Mouse (Mus musculus) kidney, postnatal 0 days (tissue): ENCODE data around the gene Rsu1. TPM values are rescaled to one million over a fixed set of nuclear protein-coding genes. Genes with fewer than 3 reads are reported as not detected.
"Not testable (repeated sequence)": the region's sequence is repeated elsewhere in the genome, so short reads cannot be mapped to it uniquely, and the experiment has no call there.

ENCODE experiments used
- ATAC-seq: fragments of 200-750 bp; cut with Nextera tagmentation; replicated peaks from 2 replicates; pipeline ENCODE4 v1.8.0; 2017; ENCODE audit warnings: low read depth, moderate number of reproducible peaks, moderate TSS enrichment, moderate library complexity; ENCODE audit not compliant: low FRiP score
- DNase-seq: peaks from one replicate; pipeline ENCODE4 v3.0.0-alpha.2; 2016; ENCODE audit warnings: low spot score
- H3K27ac ChIP-seq: fragments of 300-500 bp; sonication (generic); 2 replicates; pipeline ENCODE4 v1.5.1; 2014; ENCODE audit warnings: mild to moderate bottlenecking
- H3K27me3 ChIP-seq: fragments of 300-500 bp; sonication (generic); 2 replicates; pipeline ENCODE4 v1.6.1; 2014; ENCODE audit warnings: low read length, mixed read lengths; ENCODE audit not compliant: insufficient read depth
- H3K36me3 ChIP-seq: fragments of 300-500 bp; sonication (generic); 2 replicates; pipeline ENCODE4 v1.6.1; 2014; ENCODE audit warnings: low read length, mixed read lengths; ENCODE audit not compliant: insufficient read depth
- H3K4me1 ChIP-seq: fragments of 300-500 bp; sonication (generic); replicated peaks from 2 replicates; pipeline ENCODE4 v1.6.1; 2014; ENCODE audit warnings: antibody characterized with exemption, low read length, mixed read lengths; ENCODE audit not compliant: insufficient read depth
- H3K4me2 ChIP-seq: fragments of 300-500 bp; sonication (generic); 2 replicates; pipeline ENCODE4 v1.6.1; 2014; ENCODE audit warnings: mild to moderate bottlenecking, low read length, moderate library complexity, mixed read lengths
- H3K4me3 ChIP-seq: fragments of 300-500 bp; sonication (generic); replicated peaks from 2 replicates; pipeline ENCODE4 v1.5.1; 2014; ENCODE audit warnings: low read depth, low read length
- H3K9ac ChIP-seq: fragments of 300-500 bp; sonication (generic); 2 replicates; pipeline ENCODE4 v1.6.1; 2014; ENCODE audit warnings: low read depth, low read length
- H3K9me3 ChIP-seq: fragments of 300-500 bp; sonication (generic); replicated peaks from 2 replicates; pipeline ENCODE4 v1.6.1; 2016; ENCODE audit warnings: low read length, inconsistent platforms, mixed read lengths
- CTCF ChIP-seq: IDR thresholded peaks from 2 replicates; pipeline ENCODE4 v1.5.1; 2016; ENCODE audit warnings: antibody characterized with exemption, low read depth, mild to moderate bottlenecking, moderate library complexity
- WGBS: fragments of 180-500 bp; shearing (Covaris S2); extraction: QIAGEN DNeasy Blood & Tissue Kit; methylation state at CpG from one replicate; pipeline ENCODE4 v1.1.7; 2014; 5-methylcytosine and 5-hydroxymethylcytosine counted together
- polyA plus RNA-seq: library from polyadenylated mRNA; unstranded; fragments of >200 nt; fragmentation: Nextera tagmentation; extraction: Ambion mirVana; gene quantifications from 2 replicates; pipeline ENCODE4 v1.2.1, GENCODE M21; 2015

Gene Rsu1
- polyA plus RNA-seq, 1 experiment from 2014 or later: 151 TPM

DNA sequence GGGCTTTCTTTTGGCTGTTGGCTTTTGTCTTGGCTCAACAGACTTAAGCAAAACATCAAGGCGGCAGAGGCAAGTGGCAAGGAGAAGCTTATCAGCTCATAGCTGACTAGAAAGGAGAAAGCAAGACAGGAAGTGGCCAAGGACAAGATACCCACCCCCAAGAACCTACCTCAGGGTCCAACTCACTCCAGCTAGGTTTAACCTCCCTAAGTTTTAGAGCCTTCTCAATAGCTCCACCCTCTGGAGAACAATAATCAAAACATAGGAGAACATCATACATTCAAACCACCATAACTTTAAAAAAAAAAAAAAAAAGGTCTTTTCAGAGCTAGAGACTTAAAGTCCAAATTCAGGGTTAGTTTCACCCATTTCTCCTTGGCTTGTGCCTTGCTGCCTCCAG is 79.1 kb downstream of the Rsu1 start:
- no peak for TF ChIP-seq CTCF
- H3K27ac ChIP-seq: no peak overlapping the region
- H3K4me2 ChIP-seq: no peak overlapping the region
- no peaks in the 10 kb centered on the region for H3K27me3 ChIP-seq
- no peaks in the 10 kb centered on the region for H3K9me3 ChIP-seq
- 83% methylated on average over 1 of the region's 1 CpGs for WGBS
- H3K36me3 ChIP-seq: no peaks in the 10 kb centered on the region
- no peak for ATAC-seq
- no peak overlapping the region for H3K4me3 ChIP-seq
- H3K9ac ChIP-seq: no peak overlapping the region
- DNase-seq: no peak
- H3K4me1 ChIP-seq: no peaks in the 10 kb centered on the region

DNA sequence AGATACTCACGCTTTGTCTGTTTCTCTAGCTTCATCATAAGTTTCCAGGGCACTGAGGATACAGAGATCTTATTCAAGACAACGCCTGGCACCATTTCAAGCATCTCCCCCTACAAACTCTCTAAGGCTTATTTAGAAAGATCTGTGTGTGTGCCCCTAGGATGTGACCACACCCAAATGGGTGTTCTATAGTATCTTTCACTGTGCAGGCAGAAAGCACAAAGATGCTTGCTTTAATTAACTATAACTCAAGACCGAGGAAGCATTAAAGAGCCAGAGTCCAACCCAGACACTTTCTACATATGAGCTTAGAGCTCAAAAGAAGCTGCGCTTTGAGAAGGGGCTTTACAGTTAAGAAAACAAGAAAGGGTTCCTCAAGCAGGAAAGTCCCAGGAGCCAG is 80.4 kb downstream of the Rsu1 start:
- WGBS: 86% methylated on average over 4 of the region's 4 CpGs
- no peaks in the 10 kb centered on the region for H3K36me3 ChIP-seq
- no peak overlapping the region for H3K4me2 ChIP-seq
- ATAC-seq (no peak), DNase-seq (no peak)
- no peak overlapping the region for H3K27ac ChIP-seq
- no peak overlapping the region for H3K4me3 ChIP-seq
- no peak for TF ChIP-seq CTCF
- H3K9me3 ChIP-seq: no peaks in the 10 kb centered on the region
- H3K27me3 ChIP-seq: no peaks in the 10 kb centered on the region
- H3K9ac ChIP-seq: no peak overlapping the region
- no peaks in the 10 kb centered on the region for H3K4me1 ChIP-seq

DNA sequence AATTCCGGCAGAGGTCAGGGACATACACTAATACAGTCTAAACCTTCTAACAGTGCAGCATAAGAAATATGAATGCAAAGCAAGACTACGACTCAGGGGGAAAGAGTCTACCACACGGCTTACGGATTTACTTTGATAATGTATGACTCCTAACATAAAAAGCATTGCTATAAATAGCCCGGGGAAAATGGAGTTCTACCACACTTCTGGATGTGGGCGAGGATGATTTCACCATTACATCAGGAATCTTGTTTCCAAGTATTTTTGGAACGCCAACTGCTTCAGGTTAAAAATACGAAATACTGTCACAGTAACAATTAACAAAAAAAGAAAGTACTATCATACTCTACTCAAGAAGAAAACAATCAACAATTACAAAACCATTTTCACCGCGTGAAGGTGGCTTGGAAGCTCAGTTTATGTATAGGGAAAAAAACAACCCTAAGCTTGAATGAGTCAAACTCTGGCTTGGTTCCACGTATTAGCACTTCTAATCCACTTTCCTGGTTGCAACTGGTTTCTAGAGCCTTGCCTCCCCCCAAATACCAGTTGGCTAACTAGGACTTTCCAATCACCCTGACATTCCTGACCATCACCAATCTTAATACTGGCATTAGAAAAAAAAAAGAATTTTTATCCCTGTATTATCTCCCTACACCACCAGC is 82.3 kb downstream of the Rsu1 start:
- no peaks in the 10 kb centered on the region for H3K9me3 ChIP-seq
- 90% methylated on average over 11 of the region's 11 CpGs for WGBS

DNA sequence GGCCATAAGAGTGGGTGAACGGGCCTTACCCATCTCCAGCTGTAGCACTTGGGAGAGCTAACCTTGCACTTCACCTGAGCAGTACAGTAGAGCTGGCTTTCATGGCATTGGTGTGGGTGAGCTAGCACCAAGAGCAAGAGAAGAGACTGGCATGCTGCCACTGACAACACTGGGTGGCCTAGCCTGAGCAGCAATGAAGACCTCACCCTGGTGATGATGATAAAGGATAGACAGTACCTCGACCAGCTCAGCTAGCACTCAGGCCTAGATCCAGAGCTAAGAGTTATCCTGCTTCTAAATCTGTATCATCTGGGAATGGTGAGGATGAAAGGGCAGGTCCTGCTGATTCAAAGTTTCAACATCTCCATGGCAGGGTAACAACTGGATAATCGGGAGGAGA is 88.1 kb downstream of the Rsu1 start:
- H3K36me3 ChIP-seq: no peaks in the 10 kb centered on the region
- H3K27ac ChIP-seq: no peak overlapping the region
- 94% methylated on average over 3 of the region's 3 CpGs for WGBS
- no peak; the same call in 1 of the 2 replicates for ATAC-seq
- no peak overlapping the region for H3K9ac ChIP-seq
- H3K27me3 ChIP-seq: no peaks in the 10 kb centered on the region
- H3K4me1 ChIP-seq: no peaks in the 10 kb centered on the region
- no peak overlapping the region for H3K4me3 ChIP-seq
- no peak for TF ChIP-seq CTCF
- H3K9me3 ChIP-seq: no peaks in the 10 kb centered on the region
- H3K4me2 ChIP-seq: no peak overlapping the region
- no peak for DNase-seq

More for the DNA sequence above, 82.3 kb downstream of the Rsu1 start:
- H3K36me3 ChIP-seq: no peaks in the 10 kb centered on the region
- DNase-seq (no peak), ATAC-seq (no peak)
- no peaks in the 10 kb centered on the region for H3K4me1 ChIP-seq
- H3K27me3 ChIP-seq: no peaks in the 10 kb centered on the region
- no peak for TF ChIP-seq CTCF
- no peak overlapping the region for H3K4me2 ChIP-seq
- H3K4me3 ChIP-seq: no peak overlapping the region
- H3K9ac ChIP-seq: no peak overlapping the region
- no peak overlapping the region for H3K27ac ChIP-seq

DNA sequence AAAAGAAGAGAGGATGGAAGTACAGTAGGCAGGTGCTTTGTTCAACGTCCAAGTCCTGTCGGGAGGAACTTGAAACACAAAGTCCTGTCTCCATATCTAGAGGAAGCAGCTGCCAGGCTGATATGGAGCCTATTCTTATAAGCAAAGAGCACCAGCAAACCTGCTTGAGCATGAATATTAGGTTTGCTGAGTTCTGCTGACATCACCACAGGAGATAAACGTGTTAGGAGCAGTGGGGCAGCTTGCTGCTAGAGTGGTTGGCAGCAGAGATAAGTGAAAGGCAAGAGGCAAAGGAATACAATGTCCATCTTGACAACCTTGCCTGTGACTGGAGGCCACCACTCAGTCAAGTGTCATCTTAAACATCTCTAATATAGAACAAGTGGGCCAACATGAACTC is 89.3 kb downstream of the Rsu1 start:
- not testable (repeated sequence) for H3K4me3 ChIP-seq, H3K27me3 ChIP-seq, H3K9me3 ChIP-seq, DNase-seq, H3K27ac ChIP-seq, H3K4me2 ChIP-seq, H3K9ac ChIP-seq, H3K36me3 ChIP-seq, H3K4me1 ChIP-seq, ATAC-seq
- WGBS: no CpG with 5 or more reads among the region's 3 CpGs

DNA sequence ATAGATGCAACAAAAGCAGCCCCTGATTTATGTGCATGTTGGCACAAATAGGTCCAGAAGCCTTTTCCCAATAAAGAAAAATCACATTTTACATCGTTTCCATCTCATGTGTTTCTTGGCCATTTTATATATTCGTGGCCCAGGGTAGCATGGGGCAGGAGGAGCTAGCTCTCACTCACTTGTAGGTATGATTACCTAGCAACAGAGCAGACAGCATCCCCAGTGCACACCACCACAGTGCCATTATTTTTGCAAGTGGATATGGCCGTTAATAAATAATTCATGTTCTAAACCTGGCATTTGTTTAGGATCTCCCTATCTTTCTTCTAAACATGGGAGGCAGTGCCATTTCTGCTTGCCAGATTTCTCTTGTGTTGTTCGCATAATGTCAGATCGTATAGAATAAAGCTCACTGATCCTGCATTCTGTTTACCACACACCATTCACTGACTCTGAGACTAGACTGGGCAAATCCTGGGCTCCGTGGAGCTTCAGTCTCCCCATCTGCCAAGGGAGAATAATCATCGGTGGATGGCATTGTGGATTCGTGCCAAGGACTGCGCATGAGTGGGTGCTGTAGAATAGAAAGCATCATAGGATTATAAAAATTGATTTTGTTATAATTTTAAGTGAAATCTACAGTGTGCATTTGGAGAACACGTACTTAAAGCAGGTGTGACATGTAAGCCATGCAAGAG is 93.4 kb downstream of the Rsu1 start:
- Histone ChIP-seq H3K9ac (no peak overlapping the region), H3K4me3 (no peak overlapping the region), H3K27me3 (no peaks in the 10 kb centered on the region), H3K4me2 (no peak overlapping the region), H3K9me3 (no peaks in the 10 kb centered on the region), H3K4me1 (no peaks in the 10 kb centered on the region; the same call in 1 of the 2 replicates), H3K36me3 (no peaks in the 10 kb centered on the region), H3K27ac (no peak overlapping the region)
- DNase-seq (no peak), ATAC-seq (no peak)
- WGBS: 88% methylated on average over 10 of the region's 10 CpGs
- no peak for TF ChIP-seq CTCF
